Mouse (Mus musculus) olfactory bulb, adult 2 months (tissue): ENCODE data around the gene Rhot1.

Source experiments
- CTCF ChIP-seq: fragments of 200-500 bp; IDR thresholded peaks from 2 replicates; pipeline ENCODE4 v1.5.1; 2012; ENCODE audit warnings: low read depth, mild to moderate bottlenecking, low read length, moderate library complexity; ENCODE audit not compliant: insufficient read depth
- POLR2A ChIP-seq: fragments of 200-500 bp; IDR thresholded peaks from 2 replicates; pipeline ENCODE4 v1.6.1; 2012; ENCODE audit warnings: mild to moderate bottlenecking, low read depth, low read length, moderate library complexity; ENCODE audit not compliant: insufficient read depth

- TF ChIP-seq CTCF = no peak
- TF ChIP-seq POLR2A = no peak
Measured at GRCm38 (mm10) chr11:80212282-80212681, 3.5 kb downstream of the Rhot1 start.
